In the genomic region with DNA sequence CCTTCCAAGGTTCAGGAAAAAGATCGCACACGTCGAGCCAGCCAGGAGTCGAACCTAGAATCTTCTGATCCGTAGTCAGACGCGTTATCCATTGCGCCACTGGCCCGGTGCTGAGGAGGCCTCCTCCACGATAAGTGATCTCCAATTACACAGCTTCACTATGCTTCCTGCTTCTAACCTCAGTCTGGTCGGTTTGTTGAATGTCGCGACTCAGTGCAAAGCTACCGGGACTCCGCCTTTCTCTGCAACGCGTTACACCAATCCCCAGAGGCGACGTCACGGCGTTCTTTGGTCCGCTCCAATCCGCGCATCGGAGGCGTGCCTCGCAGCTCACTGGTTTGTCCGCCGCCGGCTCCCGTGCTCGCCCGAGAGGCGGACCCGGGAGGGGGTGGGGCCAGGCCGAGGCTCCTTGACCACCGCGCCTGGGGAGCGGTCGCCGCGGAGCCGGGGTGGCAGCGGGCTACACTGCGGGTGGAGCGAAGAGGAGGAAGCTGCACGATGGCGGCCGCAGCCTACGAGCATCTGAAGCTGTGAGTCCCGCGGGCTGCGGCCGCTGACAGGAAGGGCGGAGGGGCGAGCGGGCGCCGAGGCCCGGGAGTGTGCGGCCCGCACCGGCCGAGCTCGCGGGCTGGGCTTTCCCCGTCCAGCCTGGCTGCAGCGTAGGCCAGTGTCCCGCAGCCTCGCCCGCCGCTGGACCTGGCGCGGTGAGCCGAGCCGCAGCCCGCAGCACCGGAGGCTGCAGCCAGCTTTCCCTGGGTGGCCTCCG, we compare ENCODE assay signal across 8 mouse cellular contexts. TPM values are rescaled to one million over a fixed set of nuclear protein-coding genes. Genes with fewer than 3 reads are reported as not detected.
DNase-seq lines count a peak whose midpoint lies in the region; ATAC-seq lines count a peak whose summit lies in the region.

Sacm1l (plus strand) TSS at position 368 of the 766 bp plus-strand sequence.

- H3K27ac ChIP-seq in hindbrain, embryonic 16.5 days (ENCODE audit: low read depth, low read length), result peak within 1 kb of the TSS; percentile 91
- H3K27ac ChIP-seq in macrophage, result peak within 1 kb of the TSS; percentile 82

- peak; percentile 99 for ATAC-seq in hindbrain, embryonic 16.5 days

- H3K27me3 ChIP-seq in hindbrain, embryonic 16.5 days (replicated peaks; ENCODE audit: control insufficient read depth, insufficient read depth, low read length), result no peaks in the 10 kb centered on the region

- H3K36me3 ChIP-seq in hindbrain, embryonic 16.5 days (ENCODE audit: control insufficient read depth, insufficient read depth, low read length), result no peaks in the 10 kb centered on the region
- H3K36me3 ChIP-seq in macrophage (ENCODE audit: inconsistent target), result no peaks in the 10 kb centered on the region

- peak within 1 kb of the TSS; percentile 97 for H3K4me3 ChIP-seq in hindbrain, embryonic 16.5 days (ENCODE audit: low read length)
- H3K4me3 ChIP-seq in macrophage (ENCODE audit: inconsistent target), result peak within 1 kb of the TSS; percentile 69

- peak; percentile 96 for DNase-seq in WW6 (ENCODE audit: low read depth, low spot score)
- DNase-seq in cerebellum, postnatal 4 days (ENCODE audit: low spot score in 2 of 2), result peak; percentile 94 to 98
- DNase-seq in gastrocnemius, adult 18-20 months (ENCODE audit: low spot score), result peak; percentile 99
- DNase-seq in left cerebral cortex, adult 18-20 months (ENCODE audit: low spot score in 2 of 2), result peak; percentile 98 to 99
- peak; percentile 99 for DNase-seq in right cerebral cortex, adult 18-20 months
- peak; percentile 95 for DNase-seq in urinary bladder, postnatal 10 days (ENCODE audit: low spot score)

- peak within 1 kb of the TSS; percentile 98 for H3K9ac ChIP-seq in hindbrain, embryonic 16.5 days (ENCODE audit: low read depth, low read length)

- peak within 1 kb of the TSS; percentile 79 for H3K4me2 ChIP-seq in hindbrain, embryonic 16.5 days (ENCODE audit: low read length)

- H3K79me2 ChIP-seq in macrophage (ENCODE audit: inconsistent target), result peaks cover 46% of the 10 kb centered on the region

- H3K9me3 ChIP-seq in hindbrain, embryonic 16.5 days (ENCODE audit: control insufficient read depth, low read length), result no peaks in the 10 kb centered on the region

- under 1% methylated on average over 67 of the region's 79 CpGs for WGBS in hindbrain, embryonic 16.5 days
- WGBS in macrophage (ENCODE audit: missing documents), result under 1% methylated on average over 74 of the region's 79 CpGs

- peaks cover 24% of the 10 kb centered on the region for H3K4me1 ChIP-seq in hindbrain, embryonic 16.5 days (ENCODE audit: control insufficient read depth, insufficient read depth, low read depth, low read length)

RNA-seq across cellular contexts. Expression of gene Sacm1l, which starts in this region (rescaled TPM):
- 10 to 100 TPM; 18.2 to 22.7 TPM for total RNA-seq in gastrocnemius, adult 18-20 months (2021)
- polyA plus RNA-seq in hindbrain, embryonic 16.5 days (2015; fragmentation: Nextera tagmentation; extraction: Ambion mirVana), result 57.8 and 58.5 TPM in 2 replicates
- total RNA-seq in left cerebral cortex, adult 18-20 months (2021), result 10 to 100 TPM; 69.3 to 70.2 TPM
- 10 to 100 TPM; 19.2 to 70.9 (median 46.6) TPM for total RNA-seq in macrophage (2018; cell fraction: chromatin; rRNA removed)
- total RNA-seq in macrophage (2018; cell fraction: cytosol; rRNA removed), result 10 to 100 TPM; 43.5 to 75.6 (median 56.9) TPM
- total RNA-seq in macrophage (2018; cell fraction: nucleus; rRNA removed), result 10 to 100 TPM; 26.4 to 78.6 (median 42.4) TPM
- polyA plus RNA-seq in macrophage (2018), result 46.2 to 84.7 TPM (median 54.7 TPM) in 3 replicates

Comparison
In these comparisons a context has a peak if more than half of its experiments do, and no peak if none do; other contexts are left out.
1. Peak in every context shown above with its lines: DNase-seq, ATAC-seq, H3K4me3 ChIP-seq and H3K27ac ChIP-seq.